Mouse (Mus musculus): Measurements from ENCODE around the gene Ptcra.
A peak's percentile ranks its signal among the peaks of the same experiment; 100 is the strongest.
"Not testable (repeated sequence)": the region's sequence is repeated elsewhere in the genome, so short reads cannot be mapped to it uniquely, and the experiment has no call there.

The Ptcra gene

DNA sequence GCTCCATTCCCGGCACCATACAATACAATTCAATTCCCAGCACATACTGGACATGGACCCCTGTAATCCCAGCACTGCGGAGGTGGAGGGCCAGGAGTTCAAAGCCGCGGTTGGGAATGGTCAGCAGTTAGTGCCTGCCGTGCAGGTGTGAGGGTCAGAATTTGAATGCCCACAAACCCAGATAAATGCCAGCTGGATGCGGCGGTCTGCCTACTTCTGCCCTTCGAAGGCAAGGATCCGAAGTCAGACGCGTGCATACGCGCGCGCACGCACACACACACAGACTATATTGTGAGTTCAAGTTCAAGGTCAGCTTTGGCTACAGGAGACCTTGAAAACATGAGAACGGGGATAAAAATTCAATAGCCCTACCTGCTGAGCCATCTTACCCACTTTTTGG is 8.1 kb upstream of the Ptcra start:
- no peak for DNase-seq (ENCODE audit: low read depth)

- no peak for DNase-seq (ENCODE audit: low read depth)
Observed at GRCm38 (mm10) chr17:46771025-46771424, 7.5 kb upstream of the Ptcra start.

DNA sequence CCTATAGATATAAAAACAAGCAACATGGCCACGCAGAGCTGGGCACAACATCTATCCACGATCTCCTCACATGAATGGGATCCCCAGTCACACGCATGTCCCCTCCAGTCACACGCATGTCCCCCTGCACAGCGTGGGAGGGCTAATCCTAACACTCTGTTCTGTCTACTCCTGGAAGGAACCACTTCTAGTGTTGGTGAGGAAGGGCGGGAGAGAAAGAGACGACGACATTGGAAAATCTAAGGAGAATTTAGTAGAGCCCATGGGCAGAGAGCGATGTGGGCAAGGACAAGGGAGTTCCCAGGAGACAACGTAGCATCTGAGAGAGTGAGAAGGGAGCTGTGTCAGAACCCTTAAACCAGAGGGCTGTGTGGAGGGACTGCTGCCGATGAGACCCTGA is 7.0 kb upstream of the Ptcra start:
- no peak for DNase-seq (ENCODE audit: low read depth)

DNA sequence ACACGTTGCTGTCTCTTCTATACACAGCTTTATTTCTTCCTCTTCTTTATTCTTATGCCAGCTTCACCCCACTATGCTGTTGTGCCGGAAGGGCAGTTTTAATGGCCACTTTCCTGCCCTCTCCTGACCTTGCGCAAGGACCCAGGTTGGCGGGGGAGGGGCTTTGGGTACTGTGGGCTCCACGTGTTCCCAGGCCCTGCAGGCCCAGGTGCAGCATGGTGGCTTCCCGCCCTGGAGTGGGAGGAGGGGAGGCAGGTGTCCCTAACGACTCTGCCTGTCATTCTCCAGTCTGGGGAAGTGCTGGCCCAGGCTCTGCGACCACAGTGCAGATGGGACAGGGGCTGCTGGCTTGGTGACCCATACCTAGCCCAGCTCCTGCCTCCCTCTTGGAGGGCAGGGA is 4.4 kb upstream of the Ptcra start:
- no peak for DNase-seq (ENCODE audit: low read depth)

GRCm38 (mm10) chr17:46764916-46765315 is 1.4 kb upstream of the Ptcra start:
- not testable (repeated sequence) for DNase-seq (ENCODE audit: low read depth)

- no peak for DNase-seq (ENCODE audit: low read depth)
Observed at GRCm38 (mm10) chr17:46758753-46759152, 4.8 kb downstream of the Ptcra start.

GRCm38 (mm10) chr17:46751794-46752556 is 11.5 kb downstream of the Ptcra start, which contains the start of gene Cnpy3:
Gene Cnpy3, minus strand, starts transcription at chr17:46752214.
- peak; percentile 97 for DNase-seq (ENCODE audit: low read depth)

DNA sequence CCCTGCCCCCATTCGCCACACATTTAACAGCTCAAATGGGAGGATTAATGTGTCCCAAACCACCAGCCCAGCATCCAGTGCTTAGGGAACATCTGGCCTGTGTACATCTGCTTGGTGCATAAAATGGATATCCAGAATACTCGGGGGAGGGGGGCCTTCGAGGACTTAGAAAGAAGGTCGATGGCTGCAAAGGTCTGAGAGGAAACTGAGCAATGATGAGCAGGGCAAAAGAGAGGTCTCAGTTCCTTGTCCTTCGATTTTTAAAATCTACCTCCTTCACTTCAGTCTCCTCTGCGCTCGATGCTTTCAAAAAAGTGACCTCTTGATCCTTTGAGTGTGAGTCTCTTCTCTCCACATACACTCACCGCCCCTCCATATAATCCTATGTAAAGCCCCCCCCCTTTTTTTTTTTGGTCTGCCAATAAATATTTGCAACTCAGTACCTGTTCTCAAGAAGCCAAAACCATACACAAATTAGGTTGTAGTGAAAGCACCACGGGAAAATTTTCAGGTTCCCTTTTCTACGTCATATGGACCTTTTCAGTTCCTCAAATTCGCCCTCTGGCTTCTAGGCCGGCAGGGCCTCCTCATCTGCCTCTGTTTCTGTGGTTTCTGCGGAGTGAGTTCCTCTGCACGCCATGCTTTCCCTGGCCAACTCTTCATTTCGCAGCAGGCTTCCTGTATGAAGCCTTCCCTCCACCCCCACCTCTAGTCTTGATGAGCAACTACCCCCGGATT is 12.3 kb downstream of the Ptcra start:
- DNase-seq (ENCODE audit: low read depth) = no peak

GRCm38 (mm10) chr17:46750580-46750979 is 12.9 kb downstream of the Ptcra start:
- no peak for DNase-seq (ENCODE audit: low read depth)

GRCm38 (mm10) chr17:46749282-46749681 is 14.2 kb downstream of the Ptcra start:
- DNase-seq (ENCODE audit: low read depth) = no peak

- no peak for DNase-seq (ENCODE audit: low read depth)
Observed at GRCm38 (mm10) chr17:46747806-46748205, 15.7 kb downstream of the Ptcra start.

- DNase-seq (ENCODE audit: low read depth) = no peak
Observed at GRCm38 (mm10) chr17:46747234-46747633, 16.3 kb downstream of the Ptcra start.

- DNase-seq (ENCODE audit: low read depth) = no peak
Observed at GRCm38 (mm10) chr17:46745506-46745905, 18.0 kb downstream of the Ptcra start.

DNA sequence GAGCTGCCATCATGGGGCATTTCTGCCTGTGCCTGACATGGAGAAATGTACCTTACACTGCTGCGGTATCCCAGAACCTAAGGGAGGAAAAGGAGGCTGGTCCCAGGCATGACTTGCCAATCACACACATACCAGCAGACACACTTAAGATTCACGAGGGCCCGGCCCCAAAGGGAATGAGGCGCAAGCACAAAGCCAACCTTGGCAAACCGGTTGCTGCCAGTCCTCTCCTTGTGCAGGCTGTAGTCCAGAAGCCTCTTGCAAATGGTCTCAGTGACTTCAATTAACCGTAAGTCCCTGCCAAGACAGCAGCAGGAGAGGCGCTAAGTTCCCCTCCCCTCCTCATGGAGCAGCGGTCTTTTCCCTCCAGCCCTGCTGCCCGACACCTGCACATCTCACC is 20.5 kb downstream of the Ptcra start:
- no peak for DNase-seq (ENCODE audit: low read depth)

- DNase-seq (ENCODE audit: low read depth) = no peak
Observed at GRCm38 (mm10) chr17:46741305-46741704, 22.2 kb downstream of the Ptcra start.

DNA sequence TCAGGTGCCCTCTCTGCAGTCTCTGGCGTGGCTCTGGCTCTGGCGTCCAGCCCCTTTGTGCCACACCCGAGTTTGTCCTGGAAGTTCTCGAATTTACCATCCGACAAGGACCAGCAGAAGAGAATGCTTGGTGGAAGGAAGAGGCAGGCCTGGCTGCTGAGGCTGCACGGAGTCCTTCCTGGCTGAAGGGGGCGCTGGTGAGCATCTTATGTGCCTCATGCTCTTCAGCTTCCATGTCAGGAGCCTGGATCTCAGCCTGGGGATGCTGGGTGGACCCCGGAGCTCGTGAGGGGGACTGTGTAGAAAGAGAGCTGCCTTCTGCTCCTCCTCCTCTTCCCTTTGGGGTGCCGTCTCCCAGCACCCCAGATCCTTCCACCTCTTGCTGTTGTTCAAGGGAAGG is 27.4 kb downstream of the Ptcra start:
- DNase-seq (ENCODE audit: low read depth) = peak; percentile 43

- DNase-seq (ENCODE audit: low read depth) = no peak
Observed at GRCm38 (mm10) chr17:46735287-46735686, 28.2 kb downstream of the Ptcra start.

GRCm38 (mm10) chr17:46734055-46734454 is 29.5 kb downstream of the Ptcra start:
- no peak for DNase-seq (ENCODE audit: low read depth)

GRCm38 (mm10) chr17:46728904-46729318 is 34.6 kb downstream of the Ptcra start, which contains the start of gene Gnmt:
Gene Gnmt, minus strand, starts transcription at chr17:46729168.
- no peak for DNase-seq (ENCODE audit: low read depth)

- no peak for DNase-seq (ENCODE audit: low read depth)
Observed at GRCm38 (mm10) chr17:46728496-46728895, 35.0 kb downstream of the Ptcra start.

DNA sequence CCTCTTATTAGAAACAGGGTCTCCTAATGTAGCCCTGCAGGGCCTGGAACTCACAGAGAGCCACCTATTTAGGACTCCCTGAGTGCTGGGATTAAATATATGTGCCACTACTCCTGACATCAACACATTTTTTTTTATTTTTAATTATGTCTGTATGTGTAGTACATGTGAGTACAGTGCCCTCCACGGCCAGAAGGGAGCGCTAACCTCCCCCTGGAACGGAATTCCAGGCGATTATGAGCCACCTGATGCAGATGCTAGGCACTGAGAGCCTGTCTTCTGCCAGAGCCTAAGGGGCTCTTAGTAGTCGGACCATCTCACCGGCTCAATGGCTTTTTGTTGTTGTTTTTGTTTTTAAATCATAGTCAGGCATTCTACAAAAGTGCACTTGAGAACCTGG is 35.5 kb downstream of the Ptcra start:
- DNase-seq (ENCODE audit: low read depth) = no peak

DNA sequence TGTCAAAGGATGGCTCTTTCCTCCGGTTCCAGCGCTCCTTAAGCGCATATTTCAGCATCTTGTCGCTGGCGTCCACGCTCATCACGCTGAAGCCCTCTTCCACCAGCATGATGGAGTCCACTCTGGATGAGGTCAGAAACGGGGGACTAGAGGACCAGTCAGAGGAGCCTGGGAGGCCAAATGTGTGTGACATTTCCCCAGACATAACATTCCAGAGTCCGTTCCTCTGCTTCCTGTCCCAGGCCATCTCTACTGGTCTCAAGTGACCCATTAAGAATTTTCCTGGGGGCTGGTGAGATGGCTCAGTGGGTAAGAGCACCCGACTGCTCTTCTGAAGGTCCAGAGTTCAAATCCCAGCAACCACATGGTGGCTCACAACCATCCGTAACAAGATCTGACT is 36.2 kb downstream of the Ptcra start:
- no peak for DNase-seq (ENCODE audit: low read depth)
